Mouse (Mus musculus): ENCODE measurements at regions not wholly inside any gene's neighbourhood (a gene's known extent, or its start where the extent isn't known, plus 50 kb on each side); places are given as distances from the start of the nearest gene placed in this dataset.

GRCm38 (mm10) chr5:119749153-119749552 lies 78.7 kb downstream of the Tbx3 start:
- peaks cover 40% of the 10 kb centered on the region for H3K27me3 ChIP-seq (ENCODE audit: control insufficient read depth, insufficient read depth, insufficient read length)
- no peaks in the 10 kb centered on the region for H3K36me3 ChIP-seq (ENCODE audit: control insufficient read depth, insufficient read depth)
- no peak overlapping the region for H3K4me3 ChIP-seq
- no peak overlapping the region for H3K4me2 ChIP-seq (ENCODE audit: low read depth)
- TF ChIP-seq REST (IDR thresholded peaks at IDR 0.05; ENCODE audit: insufficient read depth, insufficient read length) (no peak), POLR2A (IDR thresholded peaks at IDR 0.05; ENCODE audit: insufficient read length, low read depth) (no peak), MYOD1 (IDR thresholded peaks at IDR 0.05; ENCODE audit: control insufficient read depth in 1 of 3, insufficient read length in 2 of 3, low read depth in 2 of 3) (no peak), MAX (IDR thresholded peaks at IDR 0.05; ENCODE audit: low read depth) (no peak), POLR2AphosphoS2 (IDR thresholded peaks at IDR 0.05; ENCODE audit: insufficient read length, low read depth) (no peak), SRF (IDR thresholded peaks at IDR 0.05; ENCODE audit: control insufficient read depth, insufficient read length, low read depth) (no peak), TCF3 (IDR thresholded peaks at IDR 0.05; ENCODE audit: insufficient read length, low read depth) (no peak), MYOG (IDR thresholded peaks at IDR 0.05; ENCODE audit: control insufficient read depth in 1 of 3, insufficient read depth in 1 of 3, insufficient read length in 2 of 3, low read depth in 2 of 3) (no peak), E2F4 (IDR thresholded peaks at IDR 0.05; ENCODE audit: insufficient read depth) (no peak), CEBPB (IDR thresholded peaks at IDR 0.05; ENCODE audit: insufficient read depth, poor library complexity, severe bottlenecking) (no peak), USF1 (IDR thresholded peaks at IDR 0.05; ENCODE audit: low read depth) (no peak), TCF12 (IDR thresholded peaks at IDR 0.05; ENCODE audit: insufficient read depth, poor library complexity, severe bottlenecking) (no peak)
- no peak overlapping the region for H3ac ChIP-seq (ENCODE audit: control insufficient read depth, insufficient read length)
- no peaks in the 10 kb centered on the region for H3K79me2 ChIP-seq (ENCODE audit: control insufficient read depth, insufficient read depth)

GRCm38 (mm10) chr5:119755782-119756181 lies 76.7 kb upstream of the Tbx5 start:
- TF ChIP-seq POLR2A (IDR thresholded peaks at IDR 0.05; ENCODE audit: insufficient read length, low read depth): no peak
- no peak for TF ChIP-seq E2F4 (IDR thresholded peaks at IDR 0.05; ENCODE audit: insufficient read depth)
- no peak for TF ChIP-seq MYOD1 (IDR thresholded peaks at IDR 0.05; ENCODE audit: control insufficient read depth in 1 of 3, insufficient read length in 2 of 3, low read depth in 2 of 3)
- no peak for TF ChIP-seq TCF3 (IDR thresholded peaks at IDR 0.05; ENCODE audit: insufficient read length, low read depth)
- no peak for TF ChIP-seq REST (IDR thresholded peaks at IDR 0.05; ENCODE audit: insufficient read depth, insufficient read length)
- TF ChIP-seq MYOG (IDR thresholded peaks at IDR 0.05; ENCODE audit: control insufficient read depth in 1 of 3, insufficient read depth in 1 of 3, insufficient read length in 2 of 3, low read depth in 2 of 3): no peak
- TF ChIP-seq SRF (IDR thresholded peaks at IDR 0.05; ENCODE audit: control insufficient read depth, insufficient read length, low read depth): no peak
- no peak for TF ChIP-seq MAX (IDR thresholded peaks at IDR 0.05; ENCODE audit: low read depth)
- no peak for TF ChIP-seq POLR2AphosphoS2 (IDR thresholded peaks at IDR 0.05; ENCODE audit: insufficient read length, low read depth)
- TF ChIP-seq USF1 (IDR thresholded peaks at IDR 0.05; ENCODE audit: low read depth): no peak
- H3ac ChIP-seq (ENCODE audit: control insufficient read depth, insufficient read length): no peak overlapping the region
- H3K4me2 ChIP-seq (ENCODE audit: low read depth): no peak overlapping the region
- H3K36me3 ChIP-seq (ENCODE audit: control insufficient read depth, insufficient read depth): no peaks in the 10 kb centered on the region
- peaks cover 23% of the 10 kb centered on the region for H3K27me3 ChIP-seq (ENCODE audit: control insufficient read depth, insufficient read depth, insufficient read length)
- H3K4me3 ChIP-seq: no peak overlapping the region
- no peaks in the 10 kb centered on the region for H3K79me2 ChIP-seq (ENCODE audit: control insufficient read depth, insufficient read depth)

DNA sequence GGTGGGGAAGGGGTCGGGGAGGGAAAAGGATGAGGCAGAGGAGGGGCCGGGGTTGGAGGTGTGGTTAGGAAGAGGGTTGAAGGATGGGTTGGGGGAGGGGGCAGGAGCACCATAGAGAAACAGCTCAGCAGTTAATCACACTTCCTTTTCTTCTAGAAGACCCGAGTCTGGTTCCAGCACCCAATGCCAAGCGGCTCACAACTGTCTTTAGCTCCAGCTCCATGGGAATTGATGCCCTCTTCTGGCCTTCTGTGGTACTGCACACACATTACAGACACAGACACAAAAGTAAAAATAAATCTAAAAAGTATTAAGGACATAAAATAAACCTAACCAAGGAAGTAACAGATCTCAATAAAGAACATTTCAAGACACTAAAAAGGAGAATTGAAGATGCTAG lies 73.6 kb upstream of the Tbx5 start:
- no peak for TF ChIP-seq POLR2A (IDR thresholded peaks at IDR 0.05; ENCODE audit: insufficient read length, low read depth)
- TF ChIP-seq USF1 (IDR thresholded peaks at IDR 0.05; ENCODE audit: low read depth): no peak
- no peak for TF ChIP-seq TCF12 (IDR thresholded peaks at IDR 0.05; ENCODE audit: insufficient read depth, poor library complexity, severe bottlenecking)
- TF ChIP-seq POLR2AphosphoS2 (IDR thresholded peaks at IDR 0.05; ENCODE audit: insufficient read length, low read depth): no peak
- no peak for TF ChIP-seq MAX (IDR thresholded peaks at IDR 0.05; ENCODE audit: low read depth)
- TF ChIP-seq SRF (IDR thresholded peaks at IDR 0.05; ENCODE audit: control insufficient read depth, insufficient read length, low read depth): no peak
- TF ChIP-seq REST (IDR thresholded peaks at IDR 0.05; ENCODE audit: insufficient read depth, insufficient read length): no peak
- no peak for TF ChIP-seq MYOG (IDR thresholded peaks at IDR 0.05; ENCODE audit: control insufficient read depth in 1 of 3, insufficient read depth in 1 of 3, insufficient read length in 2 of 3, low read depth in 2 of 3)
- no peak for TF ChIP-seq MYOD1 (IDR thresholded peaks at IDR 0.05; ENCODE audit: control insufficient read depth in 1 of 3, insufficient read length in 2 of 3, low read depth in 2 of 3)
- TF ChIP-seq CEBPB (IDR thresholded peaks at IDR 0.05; ENCODE audit: insufficient read depth, poor library complexity, severe bottlenecking): no peak
- no peak for TF ChIP-seq E2F4 (IDR thresholded peaks at IDR 0.05; ENCODE audit: insufficient read depth)
- TF ChIP-seq TCF3 (IDR thresholded peaks at IDR 0.05; ENCODE audit: insufficient read length, low read depth): no peak
- no peak overlapping the region for H3K4me2 ChIP-seq (ENCODE audit: low read depth)
- no peaks in the 10 kb centered on the region for H3K36me3 ChIP-seq (ENCODE audit: control insufficient read depth, insufficient read depth)
- no peak overlapping the region for H3ac ChIP-seq (ENCODE audit: control insufficient read depth, insufficient read length)
- no peaks in the 10 kb centered on the region for H3K79me2 ChIP-seq (ENCODE audit: control insufficient read depth, insufficient read depth)
- H3K27me3 ChIP-seq (ENCODE audit: control insufficient read depth, insufficient read depth, insufficient read length): peaks cover 8% of the 10 kb centered on the region
- no peak overlapping the region for H3K4me3 ChIP-seq

- Histone ChIP-seq H3K27me3 (ENCODE audit: control insufficient read depth, insufficient read depth, insufficient read length) (peaks cover 6% of the 10 kb centered on the region), H3K79me2 (ENCODE audit: control insufficient read depth, insufficient read depth) (no peaks in the 10 kb centered on the region), H3K4me2 (ENCODE audit: low read depth) (no peak overlapping the region), H3ac (ENCODE audit: control insufficient read depth, insufficient read length) (no peak overlapping the region), H3K36me3 (ENCODE audit: control insufficient read depth, insufficient read depth) (no peaks in the 10 kb centered on the region), H3K4me3 (no peak overlapping the region)
- TF ChIP-seq SRF (IDR thresholded peaks at IDR 0.05; ENCODE audit: control insufficient read depth, insufficient read length, low read depth): no peak
- TF ChIP-seq TCF12 (IDR thresholded peaks at IDR 0.05; ENCODE audit: insufficient read depth, poor library complexity, severe bottlenecking): no peak
- no peak for TF ChIP-seq USF1 (IDR thresholded peaks at IDR 0.05; ENCODE audit: low read depth)
- TF ChIP-seq REST (IDR thresholded peaks at IDR 0.05; ENCODE audit: insufficient read depth, insufficient read length): no peak
- no peak for TF ChIP-seq TCF3 (IDR thresholded peaks at IDR 0.05; ENCODE audit: insufficient read length, low read depth)
- TF ChIP-seq MAX (IDR thresholded peaks at IDR 0.05; ENCODE audit: low read depth): no peak
- TF ChIP-seq MYOD1 (IDR thresholded peaks at IDR 0.05; ENCODE audit: control insufficient read depth in 1 of 3, insufficient read length in 2 of 3, low read depth in 2 of 3): no peak
- no peak for TF ChIP-seq POLR2AphosphoS2 (IDR thresholded peaks at IDR 0.05; ENCODE audit: insufficient read length, low read depth)
- TF ChIP-seq MYOG (IDR thresholded peaks at IDR 0.05; ENCODE audit: control insufficient read depth in 1 of 3, insufficient read depth in 1 of 3, insufficient read length in 2 of 3, low read depth in 2 of 3): no peak
- no peak for TF ChIP-seq CEBPB (IDR thresholded peaks at IDR 0.05; ENCODE audit: insufficient read depth, poor library complexity, severe bottlenecking)
- no peak for TF ChIP-seq E2F4 (IDR thresholded peaks at IDR 0.05; ENCODE audit: insufficient read depth)
Measured at GRCm38 (mm10) chr5:119762102-119762501, 70.4 kb upstream of the Tbx5 start.

Data from myocyte (in vitro differentiated cells).